Mouse (Mus musculus) embryonic stem cell, embryonic (primary cell): Measurements from ENCODE around the gene Tmeff2.

ENCODE experiments used
- CTCF ChIA-PET, 4 experiments: fragments of 300-600 bp in 2 of 4; fragments of 350-600 bp in 2 of 4; sonication (Branson Sonifier 250); formaldehyde crosslinking; loops; one replicate each; lab custom pipeline; 2022; ENCODE audit warnings: inconsistent platforms in 2 of 4; lab: Charles Lee
- POLR2A ChIA-PET, 4 experiments: fragments of 300-600 bp in 2 of 4; fragments of 350-600 bp in 2 of 4; sonication (Branson Sonifier 250); formaldehyde crosslinking; loops; one replicate each; lab custom pipeline; 2022; ENCODE audit warnings: antibody characterized with exemption in 4 of 4, inconsistent platforms in 1 of 4; lab: Charles Lee

Tmeff2 gene

GRCm38 (mm10) chr1:51090212-51090761 is 189.8 kb downstream of the Tmeff2 start:
- POLR2A ChIA-PET = no interaction called here
- CTCF ChIA-PET = no interaction called here

GRCm38 (mm10) chr1:51094713-51095112 is 194.3 kb downstream of the Tmeff2 start:
- ChIA-PET CTCF (no interaction called here), POLR2A (no interaction called here)

GRCm38 (mm10) chr1:51096848-51097598 is 196.6 kb downstream of the Tmeff2 start:
- CTCF ChIA-PET = no interaction called here
- POLR2A ChIA-PET = no interaction called here

GRCm38 (mm10) chr1:51101034-51101590 is 200.7 kb downstream of the Tmeff2 start:
- ChIA-PET POLR2A (no interaction called here), CTCF (no interaction called here)

DNA sequence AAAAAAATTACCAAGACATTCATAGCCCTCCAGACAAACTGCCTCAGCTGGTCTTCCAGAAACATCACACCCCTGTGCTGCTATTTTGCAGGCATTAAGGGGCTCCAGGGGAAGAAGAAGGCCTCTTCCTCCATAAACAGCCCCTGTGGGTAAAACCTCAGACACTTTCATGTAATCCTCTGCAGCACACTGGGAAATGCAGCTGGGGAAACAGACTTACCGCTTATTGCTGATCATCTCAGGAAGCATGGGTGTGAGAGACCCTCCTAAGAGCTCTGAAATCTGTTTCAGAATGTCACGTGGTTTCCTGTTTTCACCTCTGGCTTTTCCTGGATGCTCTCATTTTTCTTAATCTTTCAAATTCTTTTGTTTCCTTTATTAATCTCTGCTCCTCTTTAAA is 204.3 kb downstream of the Tmeff2 start:
- CTCF ChIA-PET = no interaction called here
- POLR2A ChIA-PET = no interaction called here

- ChIA-PET CTCF (no interaction called here), POLR2A (no interaction called here)
Observed at GRCm38 (mm10) chr1:51106401-51106920, 206.0 kb downstream of the Tmeff2 start.

DNA sequence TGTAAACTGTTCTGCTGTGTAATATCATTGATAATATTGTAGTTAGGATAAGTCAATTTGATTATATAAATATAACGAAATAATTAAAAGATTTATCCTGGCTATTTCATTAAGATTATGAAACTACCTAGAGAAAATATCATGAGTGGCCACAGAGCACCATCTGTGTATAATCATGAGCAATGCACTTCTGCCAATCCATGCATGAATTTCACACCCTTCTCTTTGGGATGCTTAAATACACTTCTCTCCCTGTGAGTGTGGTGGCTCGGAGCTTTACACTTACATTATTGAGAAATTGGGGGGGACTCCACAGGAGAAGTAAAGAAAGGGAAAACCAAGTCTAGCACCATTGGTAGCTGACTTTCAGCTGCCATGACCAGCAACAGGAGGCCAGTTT is 206.9 kb downstream of the Tmeff2 start:
- POLR2A ChIA-PET = no interaction called here
- CTCF ChIA-PET = no interaction called here

GRCm38 (mm10) chr1:51114721-51115120 is 214.3 kb downstream of the Tmeff2 start:
- CTCF ChIA-PET = no interaction called here
- POLR2A ChIA-PET = interaction anchor here in 1 of 4 experiments (0.6 kb wide), 1 partner anchor 780 kb away, joined by 3 read pairs; no protein-coding TSS in a partner anchor

GRCm38 (mm10) chr1:51115761-51116160 is 215.3 kb downstream of the Tmeff2 start:
- CTCF ChIA-PET = no interaction called here
- POLR2A ChIA-PET = no interaction called here

DNA sequence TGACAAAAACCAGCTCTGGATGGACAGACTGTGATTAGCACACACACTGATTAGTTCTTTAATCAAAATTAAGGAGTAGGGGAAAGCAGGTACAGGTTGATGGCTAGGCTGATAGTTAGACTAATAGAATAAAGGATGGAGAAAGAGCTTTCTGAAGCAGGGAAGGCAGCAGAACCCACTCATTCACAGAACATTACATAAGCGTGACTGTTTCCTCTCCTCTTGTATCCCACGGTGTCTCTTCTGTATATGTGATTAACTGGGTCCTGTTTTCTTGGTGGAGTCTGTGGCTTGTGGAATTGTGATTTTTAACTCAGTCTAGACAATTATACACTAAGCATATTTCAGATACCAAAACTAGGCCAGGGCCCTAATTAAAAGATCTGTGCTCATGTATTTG is 217.4 kb downstream of the Tmeff2 start:
- CTCF ChIA-PET = interaction anchor here in 1 of 4 experiments (0.7 kb wide), 1 partner anchor 75 kb away, joined by 4 read pairs; no protein-coding TSS in a partner anchor

GRCm38 (mm10) chr1:51125671-51126424 is 225.4 kb downstream of the Tmeff2 start:
- POLR2A ChIA-PET = interaction anchor here in 2 of 4 experiments (0.5 to 0.8 kb wide), 2 partner anchors 208 to 411 kb away, joined by 4 to 7 read pairs; no protein-coding TSS in a partner anchor
- CTCF ChIA-PET = interaction anchor here in 1 of 4 experiments (0.7 kb wide), 1 partner anchor 11 kb away, joined by 3 read pairs; no protein-coding TSS in a partner anchor

More for the DNA sequence above, 217.4 kb downstream of the Tmeff2 start:
- POLR2A ChIA-PET = no interaction called here

DNA sequence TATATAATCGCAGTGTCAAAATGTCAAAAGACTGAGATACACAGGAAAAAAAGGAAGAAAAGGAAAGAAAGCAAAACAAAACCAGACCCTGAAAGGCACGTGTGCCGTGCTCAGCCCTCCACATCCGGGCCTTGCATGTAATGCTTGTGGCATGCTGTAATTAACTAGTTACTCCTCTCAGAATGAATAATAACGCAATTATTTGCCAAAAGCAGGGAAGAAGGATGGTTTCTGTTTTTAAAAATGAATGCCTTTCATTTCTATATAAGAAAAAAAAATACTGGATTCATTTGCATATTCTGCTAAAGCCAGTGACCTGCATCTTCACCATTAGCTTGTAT is 225.9 kb downstream of the Tmeff2 start:
- CTCF ChIA-PET = interaction anchor here in 1 of 4 experiments (0.7 kb wide), 1 partner anchor 10 kb away, joined by 3 read pairs; no protein-coding TSS in a partner anchor
- POLR2A ChIA-PET = interaction anchor here in 1 of 4 experiments (0.8 kb wide), 1 partner anchor 410 kb away, joined by 7 read pairs; no protein-coding TSS in a partner anchor

GRCm38 (mm10) chr1:51136792-51137191 is 236.3 kb downstream of the Tmeff2 start:
- ChIA-PET CTCF (interaction anchor here in 1 of 4 experiments (0.6 kb wide), 1 partner anchor 10 kb away, joined by 3 read pairs; no protein-coding TSS in a partner anchor), POLR2A (no interaction called here)

DNA sequence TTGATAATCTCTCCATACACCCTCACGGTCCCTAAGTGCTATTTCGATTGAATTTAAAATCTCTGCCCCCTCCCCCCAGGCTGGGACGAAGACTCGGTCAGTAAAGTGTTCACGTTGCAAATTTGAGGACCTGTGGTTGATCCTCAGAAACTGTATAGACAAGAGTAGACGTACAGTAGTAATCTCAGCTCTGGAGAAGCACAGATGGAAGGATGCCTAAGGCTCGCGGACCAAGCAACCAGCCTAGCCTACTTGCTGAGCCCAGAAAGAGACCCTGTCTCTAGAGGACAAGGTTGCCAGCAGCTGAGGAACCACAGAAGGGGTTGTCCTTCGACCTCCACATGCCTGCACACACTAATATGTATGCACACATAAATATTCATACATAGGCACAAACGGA is 239.2 kb downstream of the Tmeff2 start:
- CTCF ChIA-PET = no interaction called here
- POLR2A ChIA-PET = no interaction called here

DNA sequence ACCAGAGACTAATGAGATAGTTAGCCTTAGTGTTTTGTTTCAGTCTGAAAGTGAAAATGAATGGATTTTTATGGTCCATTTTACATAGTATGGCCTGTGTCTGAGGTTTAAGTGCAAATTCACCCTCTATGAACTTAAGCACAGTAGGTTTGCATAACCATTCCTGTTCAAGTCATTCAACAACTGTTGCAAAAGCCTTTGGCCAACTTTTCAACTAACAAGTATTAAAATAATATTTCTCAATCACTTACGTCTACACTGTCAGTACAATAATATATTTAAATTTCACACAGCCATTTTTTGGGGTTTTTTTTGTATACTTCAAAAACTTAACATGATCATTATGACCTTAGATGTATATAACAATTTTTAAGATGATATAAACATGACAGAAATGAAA is 240.9 kb downstream of the Tmeff2 start:
- POLR2A ChIA-PET = no interaction called here
- CTCF ChIA-PET = no interaction called here

DNA sequence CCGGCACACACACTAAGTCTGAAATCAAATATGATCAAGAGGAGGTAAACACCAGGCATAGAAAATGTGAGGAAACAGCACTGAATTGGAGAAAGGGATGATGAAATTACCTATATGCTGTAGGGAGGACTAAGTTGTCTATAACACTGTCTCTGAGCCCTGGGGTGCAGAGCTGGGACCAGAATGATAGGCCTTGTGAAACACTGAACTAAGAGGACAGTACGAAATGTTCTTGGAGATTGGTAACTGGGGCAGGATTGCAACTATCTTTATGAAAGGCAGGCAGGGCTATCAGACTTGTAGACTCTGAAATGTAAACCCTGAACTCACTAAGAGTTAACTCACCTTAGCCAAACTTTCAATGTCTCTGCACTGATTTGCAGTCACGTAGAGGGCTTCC is 242.3 kb downstream of the Tmeff2 start:
- POLR2A ChIA-PET = no interaction called here
- CTCF ChIA-PET = no interaction called here

GRCm38 (mm10) chr1:51145693-51146092 is 245.2 kb downstream of the Tmeff2 start:
- ChIA-PET POLR2A (interaction anchor here in 1 of 4 experiments (0.6 kb wide), 1 partner anchor 10 kb away, joined by 13 read pairs; no protein-coding TSS in a partner anchor), CTCF (no interaction called here)

DNA sequence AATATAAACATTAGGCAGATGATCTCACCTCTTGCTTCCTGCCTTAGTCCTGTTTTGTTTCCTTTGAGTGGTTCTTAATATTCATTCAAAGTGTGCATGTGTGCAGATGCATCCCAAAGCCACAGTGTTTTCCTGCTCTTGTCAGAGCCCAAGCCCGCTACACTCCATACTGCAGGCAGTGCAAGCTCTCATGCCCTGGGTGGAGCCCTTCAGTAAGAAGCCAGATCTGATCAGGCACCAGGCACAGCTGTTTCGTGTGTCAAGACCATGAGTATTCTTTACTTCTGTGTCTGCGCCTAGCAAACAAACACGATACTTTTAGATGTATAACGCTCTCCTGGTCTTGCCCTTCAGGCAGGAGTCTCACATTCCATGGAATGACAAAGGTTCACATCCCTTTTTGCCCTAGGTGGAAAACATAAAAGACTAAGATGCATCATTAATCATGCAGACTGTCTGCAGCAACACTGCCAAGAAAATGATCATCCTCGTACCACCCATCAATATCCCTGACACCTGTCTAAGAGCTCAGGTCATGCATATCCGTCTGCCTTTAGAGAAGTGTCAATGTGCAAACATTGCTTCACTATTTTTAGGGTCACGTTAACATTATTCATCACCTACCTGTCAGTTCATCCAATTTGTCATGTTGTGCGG is 248.2 kb downstream of the Tmeff2 start:
- CTCF ChIA-PET = interaction anchor here in 2 of 4 experiments (0.7 kb wide), 2 partner anchors 12 to 185 kb away, joined by 3 to 4 read pairs; no protein-coding TSS in a partner anchor
- POLR2A ChIA-PET = interaction anchor here in 1 of 4 experiments (0.7 kb wide), 1 partner anchor 102 kb away, joined by 6 read pairs; no protein-coding TSS in a partner anchor
